Mouse (Mus musculus) lung, postnatal 0 days (tissue): ENCODE data around the gene Zdhhc22. TPM values are rescaled to one million over a fixed set of nuclear protein-coding genes. Genes with fewer than 3 reads are reported as not detected.

ENCODE experiments used
- ATAC-seq: fragments of 200-750 bp; cut with Nextera tagmentation; 2 replicates; pipeline ENCODE4 v1.8.0; 2017; ENCODE audit warnings: moderate library complexity
- DNase-seq: peaks from one replicate; pipeline ENCODE4 v3.0.0-alpha.2; 2016; ENCODE audit warnings: low spot score
- H3K27ac ChIP-seq: fragments of 300-500 bp; sonication (generic); 2 replicates; pipeline ENCODE4 v1.5.1; 2014; ENCODE audit warnings: antibody characterized with exemption, mild to moderate bottlenecking, low read length, mixed read lengths
- H3K27me3 ChIP-seq: fragments of 300-500 bp; sonication (generic); replicated peaks from 2 replicates; pipeline ENCODE4 v1.6.1; 2014; ENCODE audit warnings: low read length, mixed read lengths; ENCODE audit not compliant: insufficient read depth
- H3K36me3 ChIP-seq: fragments of 300-500 bp; sonication (generic); 2 replicates; pipeline ENCODE4 v1.6.1; 2014; ENCODE audit warnings: low read length, mixed read lengths; ENCODE audit not compliant: insufficient read depth
- H3K4me1 ChIP-seq: fragments of 300-500 bp; sonication (generic); 2 replicates; pipeline ENCODE4 v1.6.1; 2014; ENCODE audit warnings: antibody characterized with exemption, low read depth, low read length, mixed read lengths; ENCODE audit not compliant: insufficient read depth
- H3K4me2 ChIP-seq: fragments of 300-500 bp; sonication (generic); replicated peaks from 2 replicates; pipeline ENCODE4 v1.6.1; 2014; ENCODE audit warnings: low read depth, mild to moderate bottlenecking, low read length, moderate library complexity, mixed read lengths
- H3K4me3 ChIP-seq: fragments of 300-500 bp; sonication (generic); 2 replicates; pipeline ENCODE4 v1.5.1; 2014; ENCODE audit warnings: low read depth, low read length
- H3K9ac ChIP-seq: fragments of 300-500 bp; sonication (generic); replicated peaks from 2 replicates; pipeline ENCODE4 v1.6.1; 2014; ENCODE audit warnings: low read depth, mild to moderate bottlenecking
- H3K9me3 ChIP-seq: fragments of 300-500 bp; sonication (generic); 2 replicates; pipeline ENCODE4 v1.6.1; 2016; ENCODE audit warnings: low read length, mixed read lengths
- CTCF ChIP-seq: IDR thresholded peaks from 2 replicates; pipeline ENCODE4 v1.5.1; 2016; ENCODE audit warnings: antibody characterized with exemption, mild to moderate bottlenecking
- EP300 ChIP-seq: IDR thresholded peaks from 2 replicates; pipeline ENCODE4 v1.6.1; 2016; ENCODE audit warnings: antibody characterized with exemption, mild to moderate bottlenecking, control low read depth
- WGBS: fragments of 180-500 bp; shearing (Covaris S2); extraction: QIAGEN DNeasy Blood & Tissue Kit; methylation state at CpG from one replicate; pipeline ENCODE4 v1.1.7; 2014; 5-methylcytosine and 5-hydroxymethylcytosine counted together
- polyA plus RNA-seq: library from polyadenylated mRNA; unstranded; fragments of >200 nt; fragmentation: Nextera tagmentation; extraction: Ambion mirVana; gene quantifications from 2 replicates; pipeline ENCODE4 v1.2.1, GENCODE M21; 2015

The Zdhhc22 gene
- polyA plus RNA-seq, 1 experiment from 2014 or later: not detected

- peak; percentile 28 for TF ChIP-seq CTCF
- TF ChIP-seq EP300: 0 out of 2 replicates have a peak, but pooled peaks have one; percentile 32
- under 1% methylated on average over 62 of the region's 64 CpGs for WGBS
Observed at GRCm38 (mm10) chr12:86946862-86947574, 43.2 kb downstream of the Zdhhc22 start, which contains the start of gene Cipc. TSS of gene Cipc (plus strand) at chr12:86947043.

GRCm38 (mm10) chr12:86946301-86946781 is 43.9 kb downstream of the Zdhhc22 start:
- Histone ChIP-seq H3K9me3 (no peaks in the 10 kb centered on the region), H3K9ac (peak overlapping the region; percentile 84), H3K27me3 (no peaks in the 10 kb centered on the region), H3K36me3 (no peaks in the 10 kb centered on the region), H3K4me2 (peak overlapping the region; percentile 72), H3K27ac (peak overlapping the region; percentile 99), H3K4me1 (peaks cover 23% of the 10 kb centered on the region; the same call in 1 of the 2 replicates), H3K4me3 (peak overlapping the region; percentile 64)
- TF ChIP-seq CTCF (no peak), EP300 (no peak)
- ATAC-seq (no peak), DNase-seq (peak; percentile 49)
- under 1% methylated on average over 17 of the region's 17 CpGs for WGBS

More at GRCm38 (mm10) chr12:86946862-86947574, 43.2 kb downstream of the Zdhhc22 start, which contains the start of gene Cipc:
- H3K36me3 ChIP-seq: no peaks in the 10 kb centered on the region
- ATAC-seq (peak; percentile 97), DNase-seq (peak; percentile 99)
- H3K4me1 ChIP-seq: peaks cover 23% of the 10 kb centered on the region; the same call in 1 of the 2 replicates
- H3K27me3 ChIP-seq: no peaks in the 10 kb centered on the region
- peak within 1 kb of the TSS; percentile 99 for H3K27ac ChIP-seq
- H3K9me3 ChIP-seq: no peaks in the 10 kb centered on the region
- peak within 1 kb of the TSS; percentile 72 for H3K4me2 ChIP-seq
- peak within 1 kb of the TSS; percentile 84 for H3K9ac ChIP-seq
- H3K4me3 ChIP-seq: peak within 1 kb of the TSS; percentile 64

DNA sequence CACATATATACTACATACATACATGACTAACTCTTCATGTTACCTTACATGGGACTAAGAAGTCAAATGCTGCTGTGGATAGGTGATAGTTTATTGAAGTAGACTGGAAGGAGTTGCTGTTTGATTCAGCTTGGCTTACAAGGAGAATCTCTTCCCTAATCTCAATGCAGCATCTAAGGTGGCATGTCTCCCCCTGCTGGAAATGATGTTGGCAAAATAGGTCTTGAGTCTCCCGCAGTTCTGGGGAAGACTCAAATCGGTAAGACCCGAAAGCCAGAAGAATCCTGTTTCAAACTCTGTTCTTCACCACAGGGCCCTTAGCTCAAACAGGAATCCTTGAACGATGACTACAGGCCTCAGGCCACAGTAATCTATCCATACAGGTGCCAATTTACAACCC is 45.1 kb downstream of the Zdhhc22 start:
- Histone ChIP-seq H3K9me3 (no peaks in the 10 kb centered on the region), H3K27me3 (no peaks in the 10 kb centered on the region), H3K4me2 (no peak overlapping the region), H3K27ac (no peak overlapping the region), H3K9ac (no peak overlapping the region), H3K4me1 (peaks cover 23% of the 10 kb centered on the region; the same call in 1 of the 2 replicates), H3K4me3 (no peak overlapping the region), H3K36me3 (no peaks in the 10 kb centered on the region)
- 8% methylated on average over 4 of the region's 4 CpGs for WGBS
- TF ChIP-seq CTCF: peak; percentile 88
- TF ChIP-seq EP300: peak; percentile 57; the same call in 1 of the 2 replicates
- ATAC-seq: no peak
- DNase-seq: peak; percentile 89

DNA sequence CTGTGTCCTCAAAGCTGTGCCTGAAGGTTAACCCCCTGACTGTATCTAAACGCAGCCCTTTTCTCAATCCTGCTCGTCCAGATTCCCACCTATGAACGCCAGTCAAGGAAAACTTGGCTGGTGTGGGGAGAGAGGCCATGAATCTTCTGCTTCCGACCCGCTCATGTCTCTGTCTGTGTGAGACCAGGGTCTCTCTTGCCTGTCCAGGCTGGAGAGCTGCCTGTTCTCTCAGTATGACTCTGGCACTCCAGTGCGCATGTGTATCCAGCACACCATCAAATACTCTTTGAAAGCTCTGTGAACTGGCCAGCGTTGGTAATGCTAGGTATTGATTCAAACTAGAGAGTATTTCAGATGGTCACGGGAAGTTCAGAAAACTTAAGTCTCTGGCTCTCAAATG is 46.8 kb downstream of the Zdhhc22 start:
- WGBS: 68% methylated on average over 8 of the region's 8 CpGs
- DNase-seq: no peak
- H3K4me3 ChIP-seq: no peak overlapping the region
- no peaks in the 10 kb centered on the region for H3K27me3 ChIP-seq
- peaks cover 12% of the 10 kb centered on the region; the same call in 1 of the 2 replicates for H3K4me1 ChIP-seq
- H3K36me3 ChIP-seq: no peaks in the 10 kb centered on the region
- no peak for TF ChIP-seq EP300
- TF ChIP-seq CTCF: no peak
- ATAC-seq: no peak
- H3K9me3 ChIP-seq: no peaks in the 10 kb centered on the region
- no peak overlapping the region for H3K9ac ChIP-seq
- no peak overlapping the region for H3K27ac ChIP-seq
- no peak overlapping the region for H3K4me2 ChIP-seq

DNA sequence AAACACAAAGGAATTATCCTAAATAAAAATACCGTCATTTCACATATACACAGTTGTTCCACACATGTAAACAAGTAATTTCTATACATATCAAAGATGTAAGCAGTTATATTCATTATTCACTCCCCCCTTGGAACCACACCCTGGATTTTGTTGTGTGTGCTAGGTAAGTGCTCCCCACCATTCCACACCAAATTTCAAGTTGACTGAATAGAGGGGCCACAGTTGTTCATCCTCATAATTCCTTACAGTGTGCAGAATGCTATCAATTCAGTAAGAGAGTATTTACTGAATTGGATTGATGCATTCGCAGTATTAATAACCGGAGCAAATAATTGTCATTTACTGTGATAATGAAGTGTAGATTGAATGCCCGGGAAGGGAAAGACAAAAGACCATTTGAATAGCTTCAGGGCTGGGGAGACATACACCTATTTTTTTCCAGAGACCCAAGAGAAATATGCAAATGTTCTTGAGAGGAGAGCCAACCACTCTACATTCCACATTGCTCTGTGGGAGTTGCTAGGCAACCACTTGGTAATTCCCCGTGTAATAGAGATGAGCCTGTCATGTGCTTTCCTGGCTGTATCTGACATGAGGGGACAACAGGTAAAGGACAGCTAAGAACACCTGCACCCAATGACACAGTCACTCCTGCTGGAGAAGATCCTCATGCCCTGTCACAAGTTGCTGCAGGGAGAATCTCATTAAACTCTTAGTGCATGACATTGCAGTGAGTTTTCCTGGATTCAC is 48.3 kb downstream of the Zdhhc22 start:
- H3K36me3 ChIP-seq: no peaks in the 10 kb centered on the region
- WGBS: 39% methylated on average over 5 of the region's 5 CpGs
- H3K4me3 ChIP-seq: no peak overlapping the region
- ATAC-seq (no peak), DNase-seq (peak; percentile 69)
- H3K9ac ChIP-seq: no peak overlapping the region
- H3K27me3 ChIP-seq: no peaks in the 10 kb centered on the region
- peaks cover 6% of the 10 kb centered on the region; the same call in 1 of the 2 replicates for H3K4me1 ChIP-seq
- no peak overlapping the region for H3K4me2 ChIP-seq
- TF ChIP-seq EP300 (peak; percentile 58), CTCF (no peak)
- no peak overlapping the region for H3K27ac ChIP-seq
- no peaks in the 10 kb centered on the region for H3K9me3 ChIP-seq

GRCm38 (mm10) chr12:86941173-86941572 is 49.1 kb downstream of the Zdhhc22 start:
- DNase-seq: no peak
- peaks cover 5% of the 10 kb centered on the region; the same call in 1 of the 2 replicates for H3K4me1 ChIP-seq
- 45% methylated on average over 11 of the region's 11 CpGs for WGBS
- H3K27ac ChIP-seq: peak overlapping the region; percentile 60
- H3K27me3 ChIP-seq: no peaks in the 10 kb centered on the region
- ATAC-seq: peak; percentile 43
- no peaks in the 10 kb centered on the region for H3K36me3 ChIP-seq
- no peaks in the 10 kb centered on the region for H3K9me3 ChIP-seq
- H3K4me2 ChIP-seq: no peak overlapping the region
- no peak overlapping the region for H3K4me3 ChIP-seq
- no peak overlapping the region for H3K9ac ChIP-seq
- TF ChIP-seq EP300 (no peak), CTCF (peak; percentile 18; the same call in 1 of the 2 replicates)
